Mouse (Mus musculus): Measurements from ENCODE around the gene Fcgr3.

DNA sequence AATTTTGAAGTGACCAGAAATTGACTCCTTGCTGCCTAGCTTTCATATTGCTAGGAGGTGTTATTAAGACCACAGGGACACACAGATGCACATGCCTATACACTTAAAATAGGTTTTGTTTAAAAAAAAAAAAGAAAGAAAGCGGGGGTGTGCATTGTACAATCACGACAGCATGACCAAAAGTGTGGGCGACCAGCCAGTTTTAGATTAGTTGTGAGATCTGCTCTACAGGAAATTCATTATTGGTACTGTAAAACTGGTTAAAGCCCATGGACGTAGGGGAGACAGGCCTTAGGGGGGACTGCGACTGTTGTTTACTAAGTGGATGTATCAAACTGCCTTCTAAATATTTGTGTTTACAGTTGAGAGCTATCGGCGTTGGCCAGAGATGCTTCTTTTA, 24.9 kb downstream of the Fcgr3 start:
- no peak for TF ChIP-seq CTCF (IDR thresholded peaks at IDR 0.05; ENCODE audit: control insufficient read depth, insufficient read depth, insufficient read length)
- TF ChIP-seq MYOG (IDR thresholded peaks at IDR 0.05; ENCODE audit: control insufficient read depth, extremely low read depth, insufficient read length), result no peak

Data from C2C12 (cell line).